Mouse (Mus musculus) cerebellum, adult 2 months (tissue): ENCODE results near the gene Itga2b. TPM values are rescaled to one million over a fixed set of nuclear protein-coding genes. Genes with fewer than 3 reads are reported as not detected.
A peak's percentile ranks its signal among the peaks of the same experiment; 100 is the strongest.

Experiments used
- DNase-seq, 2 experiments: peaks; one replicate each; pipeline ENCODE4 v3.0.0; 2021
- H3K27ac ChIP-seq: fragments of 200-500 bp; 2 replicates; pipeline ENCODE4 v1.5.1; 2012; ENCODE audit warnings: low read length, control low read depth, inconsistent platforms; ENCODE audit not compliant: insufficient read depth
- H3K27me3 ChIP-seq: fragments of 200-500 bp; 2 replicates; pipeline ENCODE4 v1.6.1; 2012; ENCODE audit warnings: inconsistent platforms, mild to moderate bottlenecking, low read length, moderate library complexity; ENCODE audit not compliant: control insufficient read depth, insufficient read depth
- H3K4me1 ChIP-seq: fragments of 200-500 bp; 2 replicates; pipeline ENCODE4 v1.6.1; 2011; ENCODE audit warnings: low read length; ENCODE audit not compliant: control insufficient read depth, insufficient read depth
- H3K4me3 ChIP-seq: fragments of 200-500 bp; replicated peaks from 2 replicates; pipeline ENCODE3; 2011; ENCODE audit warnings: mild to moderate bottlenecking, low read depth, low read length, control low read depth; ENCODE audit not compliant: insufficient read depth
- CTCF ChIP-seq: fragments of 200-500 bp; IDR thresholded peaks from 2 replicates; pipeline ENCODE4 v1.5.1; 2011; ENCODE audit warnings: low read depth, mild to moderate bottlenecking, control low read depth, low read length, moderate library complexity, borderline replicate concordance; ENCODE audit not compliant: insufficient read depth
- POLR2A ChIP-seq: fragments of 200-500 bp; IDR thresholded peaks from 2 replicates; pipeline ENCODE4 v1.6.1; 2011; ENCODE audit warnings: low read length, control low read depth, borderline replicate concordance; ENCODE audit not compliant: insufficient read depth
- WGBS: fragments of 180-500 bp; shearing (Covaris S2); methylation state at CpG from one replicate; pipeline ENCODE4 v1.1.7; 2018; 5-methylcytosine and 5-hydroxymethylcytosine counted together
- polyA plus RNA-seq: library from polyadenylated mRNA; depleted of rRNA; stranded (reverse); fragments of >200 nt; gene quantifications from 2 replicates; pipeline ENCODE4 v1.2.3, GENCODE M21; 2012

Itga2b gene
- polyA plus RNA-seq, 1 experiment, result 4.0 TPM

GRCm38 (mm10) chr11:102467041-102467631 lies 2.8 kb downstream of the Itga2b start:
- WGBS, result under 1% methylated on average over 37 of the region's 37 CpGs
- TF ChIP-seq POLR2A, result no peak
- TF ChIP-seq CTCF, result no peak
- Histone ChIP-seq H3K27ac (peak overlapping the region; percentile 49), H3K4me3 (peak overlapping the region; percentile 65), H3K27me3 (no peaks in the 10 kb centered on the region), H3K4me1 (peaks cover 8% of the 10 kb centered on the region)
- DNase-seq, result peak; percentile 90 to 92

DNA sequence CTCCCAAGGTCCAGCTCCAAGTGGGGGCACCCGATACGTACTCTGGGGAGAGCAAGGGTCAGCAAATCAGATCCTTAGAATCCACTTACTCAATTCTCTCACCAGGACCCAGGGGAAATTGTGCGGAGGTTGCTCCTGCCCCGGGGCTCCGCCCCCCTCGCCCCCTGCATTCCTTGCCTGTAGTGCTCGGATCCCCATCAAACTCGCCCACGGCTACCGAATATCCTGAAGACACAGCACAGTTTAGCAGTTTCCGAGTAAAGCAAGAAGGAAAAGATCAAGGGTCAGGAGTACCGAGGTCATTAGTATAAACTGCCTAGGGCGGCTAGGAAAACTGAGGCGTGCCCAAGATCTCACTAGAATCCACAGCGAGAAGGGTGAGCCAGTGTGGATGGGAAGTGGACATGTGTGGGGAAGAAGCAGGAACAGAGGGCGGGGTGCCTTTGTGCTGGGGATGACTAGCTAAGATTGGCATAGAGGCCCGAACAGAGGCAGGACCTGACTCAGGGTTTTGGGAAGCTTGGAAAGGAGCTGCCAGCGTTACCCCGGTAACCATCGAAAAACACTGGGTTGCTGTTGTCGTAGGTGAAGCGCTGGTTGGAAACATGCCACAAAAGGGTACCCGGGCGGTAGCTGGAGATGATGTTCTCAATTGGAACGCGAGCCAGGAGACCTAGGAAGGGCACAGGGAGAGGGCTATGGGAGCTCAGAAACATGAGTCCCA lies 4.0 kb downstream of the Itga2b start:
- TF ChIP-seq CTCF (no peak), POLR2A (no peak)
- 39% methylated on average over 26 of the region's 26 CpGs for WGBS
- Histone ChIP-seq H3K27ac (no peak overlapping the region), H3K4me1 (peaks cover 8% of the 10 kb centered on the region), H3K27me3 (no peaks in the 10 kb centered on the region), H3K4me3 (no peak overlapping the region)
- peak in 1 of 2 experiments; percentile 37 for DNase-seq

GRCm38 (mm10) chr11:102464901-102465300 lies 5.0 kb downstream of the Itga2b start:
- no peak for DNase-seq
- Histone ChIP-seq H3K4me3 (no peak overlapping the region), H3K4me1 (peaks cover 8% of the 10 kb centered on the region), H3K27me3 (no peaks in the 10 kb centered on the region), H3K27ac (no peak overlapping the region)
- 89% methylated on average over 6 of the region's 6 CpGs for WGBS
- TF ChIP-seq CTCF (no peak), POLR2A (no peak)

- WGBS, result 78% methylated on average over 3 of the region's 3 CpGs
- no peaks in the 10 kb centered on the region for H3K27me3 ChIP-seq
- H3K4me3 ChIP-seq, result no peak overlapping the region
- DNase-seq, result no peak
- H3K27ac ChIP-seq, result no peak overlapping the region
- TF ChIP-seq POLR2A (no peak), CTCF (no peak)
- H3K4me1 ChIP-seq, result peaks cover 1% of the 10 kb centered on the region; the same call in 1 of the 2 replicates
Measured at GRCm38 (mm10) chr11:102461764-102462163, 8.2 kb downstream of the Itga2b start.

DNA sequence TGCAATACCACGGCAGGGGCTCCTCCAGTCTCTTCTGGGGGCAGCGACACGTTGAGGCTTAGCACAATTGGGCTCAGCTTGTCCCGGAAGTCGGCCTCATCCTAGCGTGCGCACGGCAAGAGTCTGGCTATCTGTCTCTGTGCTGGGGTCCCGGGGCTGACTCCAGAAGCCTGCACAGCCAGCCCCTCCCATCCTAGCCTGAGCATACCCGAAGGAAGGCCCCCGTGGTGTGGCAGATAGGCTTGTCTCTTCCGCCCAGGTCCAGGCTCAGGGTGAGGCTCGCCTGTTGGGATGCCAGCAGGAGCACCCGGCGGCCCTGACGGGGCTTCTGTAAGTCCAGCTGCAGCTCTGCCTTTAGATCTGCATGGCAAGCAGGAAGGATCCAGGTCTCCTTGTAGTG lies 9.4 kb downstream of the Itga2b start:
- TF ChIP-seq CTCF, result no peak
- TF ChIP-seq POLR2A, result no peak
- no peak for DNase-seq
- 0 out of 2 replicates have a peak, but pooled peaks cover 3% of the 10 kb centered on the region for H3K4me1 ChIP-seq
- 53% methylated on average over 16 of the region's 16 CpGs for WGBS
- no peaks in the 10 kb centered on the region for H3K27me3 ChIP-seq
- no peak overlapping the region for H3K4me3 ChIP-seq
- H3K27ac ChIP-seq, result no peak overlapping the region

DNA sequence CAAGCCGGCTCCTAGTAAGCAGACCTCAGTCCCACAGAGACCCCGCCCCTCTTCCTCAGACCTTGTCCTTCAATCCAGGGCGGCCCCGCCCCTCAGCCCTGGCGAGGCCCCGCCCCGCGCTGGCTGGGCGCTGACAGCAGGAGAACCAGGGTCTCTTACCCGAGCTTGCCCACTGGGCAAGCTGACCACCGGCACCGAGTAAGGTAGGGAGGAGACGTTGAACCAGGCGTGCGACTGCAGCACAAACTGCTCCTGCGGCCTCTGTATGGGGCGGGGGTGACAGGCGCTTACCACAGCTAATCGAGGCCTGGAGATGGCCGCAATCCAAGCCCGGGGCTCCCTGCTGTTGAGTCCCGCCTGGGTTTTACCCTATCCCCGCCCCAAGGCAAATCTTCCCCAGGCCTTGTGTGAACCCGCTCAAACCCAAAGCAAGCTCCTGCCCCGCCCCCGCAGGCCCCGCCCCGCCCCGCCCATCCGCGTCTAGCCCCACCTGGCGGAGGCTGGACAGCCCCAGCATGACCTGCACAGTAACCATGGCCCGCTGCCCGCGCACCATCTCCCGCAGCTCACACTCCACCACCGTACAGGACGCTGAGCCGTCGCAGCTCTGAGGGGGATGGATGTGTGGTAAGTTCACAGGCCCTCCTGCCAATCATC lies 14.1 kb downstream of the Itga2b start:
- H3K4me3 ChIP-seq, result peak overlapping the region; percentile 57
- TF ChIP-seq CTCF, result peak; percentile 28; the same call in 1 of the 2 replicates
- TF ChIP-seq POLR2A, result peak; percentile 33; the same call in 1 of the 2 replicates
- WGBS, result under 1% methylated on average over 39 of the region's 40 CpGs
- no peak overlapping the region for H3K27ac ChIP-seq
- DNase-seq, result peak; percentile 68 to 69
- no peaks in the 10 kb centered on the region for H3K27me3 ChIP-seq
- H3K4me1 ChIP-seq, result 0 out of 2 replicates have a peak, but pooled peaks cover 3% of the 10 kb centered on the region

DNA sequence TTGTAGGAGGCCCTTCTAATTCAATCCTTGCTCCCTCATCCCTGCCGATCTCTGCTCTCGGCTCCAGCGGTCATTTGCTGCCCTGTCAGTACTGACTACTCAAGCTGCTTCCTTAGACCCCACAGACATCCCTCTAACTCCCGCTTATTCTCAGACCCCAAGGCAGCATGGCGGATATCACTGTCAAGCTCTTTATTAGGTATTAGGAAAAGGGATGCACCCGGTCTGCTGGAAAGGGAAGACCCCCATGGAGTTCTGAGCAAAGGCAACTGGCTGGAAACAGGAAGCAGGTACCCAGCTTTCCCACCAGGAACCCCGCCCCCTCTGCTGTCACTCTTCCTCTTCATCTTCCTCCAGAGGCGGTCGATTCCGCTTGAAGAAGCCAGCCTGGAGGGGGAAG lies 16.8 kb downstream of the Itga2b start:
- H3K4me1 ChIP-seq, result peaks cover 18% of the 10 kb centered on the region; the same call in 1 of the 2 replicates
- 47% methylated on average over 10 of the region's 10 CpGs for WGBS
- no peak overlapping the region for H3K27ac ChIP-seq
- H3K27me3 ChIP-seq, result no peaks in the 10 kb centered on the region
- no peak overlapping the region for H3K4me3 ChIP-seq
- no peak for TF ChIP-seq POLR2A
- TF ChIP-seq CTCF, result no peak
- no peak for DNase-seq
